ENCODE assay signal across 29 mouse cellular contexts in the genomic region with DNA sequence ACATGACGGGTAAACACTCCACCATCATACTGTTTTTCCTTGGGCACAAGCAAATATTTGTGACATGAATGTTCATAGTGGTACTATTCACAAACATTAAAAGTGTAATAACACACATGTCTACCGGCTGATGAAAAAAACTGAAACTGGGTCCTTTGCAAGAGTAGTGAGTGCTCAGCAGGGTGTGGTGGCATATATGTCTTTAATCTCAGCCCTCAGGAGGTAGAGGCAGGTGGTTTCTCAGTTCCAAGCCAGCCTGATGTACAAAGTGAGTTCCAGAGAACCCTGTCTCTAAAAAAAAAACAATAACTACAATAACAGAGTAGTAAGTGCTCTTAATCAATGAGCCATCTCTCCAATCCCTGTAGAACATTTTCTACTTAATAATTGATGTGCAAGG. TPM values are rescaled to one million over a fixed set of nuclear protein-coding genes. Genes with fewer than 3 reads are reported as not detected.
DNase-seq lines count a peak whose midpoint lies in the region; ATAC-seq and TF ChIP-seq lines count a peak whose summit lies in the region.
"Had no signal": no experiment of that assay in that cellular context is flagged by ENCODE, and none has a peak within 500 bp of the region (broad histone marks: within the 10 kb centered on the region; RNA-seq: fewer than 3 reads in every experiment).

No protein-coding gene starts in this region.

- peak; percentile 62 for ATAC-seq in liver, embryonic 12.5 days
- no peak for ATAC-seq in liver, postnatal 0 days
- ATAC-seq in liver, embryonic 14.5 days (ENCODE audit: insufficient read depth) = peak; percentile 50; the same call in 1 of the 2 replicates
- ATAC-seq in liver, embryonic 11.5 days (replicated peaks; ENCODE audit: low FRiP score) = no peak
- peak; percentile 50; the same call in 1 of the 2 replicates for ATAC-seq in liver, embryonic 15.5 days (ENCODE audit: insufficient read depth)
- ATAC-seq: activated CD4-positive, CD25-positive, alpha-beta regulatory T cell, adult 4 months; CD4-positive, CD25-positive, alpha-beta regulatory T cell, adult 4 months; forebrain, embryonic 14.5 days; forebrain, embryonic 16.5 days; Patski had no signal

- TF ChIP-seq CTCF in liver, postnatal 0 days (IDR thresholded peaks at IDR 0.05; ENCODE audit: low read depth) = no peak
- no peak for TF ChIP-seq CTCF in liver, embryonic 14.5 days (IDR thresholded peaks at IDR 0.05; ENCODE audit: low read depth)

- H3K4me1 ChIP-seq in liver, embryonic 12.5 days = peaks cover 68% of the 10 kb centered on the region
- peaks cover 11% of the 10 kb centered on the region for H3K4me1 ChIP-seq in liver, postnatal 0 days (ENCODE audit: insufficient read depth)
- peaks cover 32 to 40% of the 10 kb centered on the region in 2 experiments for H3K4me1 ChIP-seq in liver, embryonic 14.5 days (replicated peaks; ENCODE audit: control insufficient read depth in 2 of 2, insufficient read depth in 2 of 2, low read length in 1 of 2)
- peaks cover 11% of the 10 kb centered on the region for H3K4me1 ChIP-seq in liver, embryonic 11.5 days (replicated peaks; ENCODE audit: control insufficient read depth, insufficient read depth, low read length)
- peaks cover 58% of the 10 kb centered on the region for H3K4me1 ChIP-seq in liver, embryonic 15.5 days (replicated peaks)
- H3K4me1 ChIP-seq: forebrain, embryonic 10.5 days; forebrain, embryonic 12.5 days had no signal

- H3K4me3 ChIP-seq in liver, embryonic 12.5 days = no peak overlapping the region
- no peak overlapping the region for H3K4me3 ChIP-seq in liver, postnatal 0 days (ENCODE audit: low read depth, low read length)
- H3K4me3 ChIP-seq in liver, embryonic 14.5 days (ENCODE audit: insufficient read depth in 1 of 2, low read depth in 2 of 2, low read length in 2 of 2) = no peak overlapping the region
- no peak overlapping the region for H3K4me3 ChIP-seq in liver, embryonic 11.5 days (ENCODE audit: low read depth, low read length)
- H3K4me3 ChIP-seq in liver, embryonic 15.5 days (replicated peaks) = no peak overlapping the region
- H3K4me3 ChIP-seq: embryonic facial prominence, embryonic 13.5 days; embryonic facial prominence, embryonic 15.5 days; forebrain, embryonic 10.5 days; forebrain, embryonic 12.5 days had no signal

- H3K36me3 ChIP-seq in liver, embryonic 12.5 days = no peaks in the 10 kb centered on the region
- H3K36me3 ChIP-seq in liver, postnatal 0 days (replicated peaks; ENCODE audit: insufficient read depth, low read length) = no peaks in the 10 kb centered on the region
- no peaks in the 10 kb centered on the region for H3K36me3 ChIP-seq in liver, embryonic 14.5 days (replicated peaks; ENCODE audit: control insufficient read depth, insufficient read depth, low read depth)
- H3K36me3 ChIP-seq in liver, embryonic 11.5 days (ENCODE audit: control insufficient read depth, insufficient read depth, low read length) = no peaks in the 10 kb centered on the region
- no peaks in the 10 kb centered on the region for H3K36me3 ChIP-seq in liver, embryonic 15.5 days (replicated peaks)
- H3K36me3 ChIP-seq: embryonic facial prominence, embryonic 13.5 days; embryonic facial prominence, embryonic 15.5 days; forebrain, embryonic 10.5 days; forebrain, embryonic 12.5 days; G1E had no signal

- peak overlapping the region; percentile 69 for H3K27ac ChIP-seq in liver, embryonic 12.5 days
- H3K27ac ChIP-seq in liver, postnatal 0 days (ENCODE audit: low read depth) = no peak overlapping the region
- H3K27ac ChIP-seq in liver, embryonic 14.5 days = peak overlapping the region; percentile 62
- H3K27ac ChIP-seq in liver, embryonic 11.5 days (ENCODE audit: low read depth, low read length) = no peak overlapping the region
- peak overlapping the region; percentile 46 for H3K27ac ChIP-seq in liver, embryonic 15.5 days (replicated peaks)
- H3K27ac ChIP-seq: embryonic facial prominence, embryonic 13.5 days; embryonic facial prominence, embryonic 15.5 days; forebrain, embryonic 10.5 days; forebrain, embryonic 12.5 days had no signal

- no peak for TF ChIP-seq EP300 in liver, postnatal 0 days (IDR thresholded peaks at IDR 0.05; ENCODE audit: low read depth)
- no peak for TF ChIP-seq EP300 in liver, embryonic 14.5 days (IDR thresholded peaks at IDR 0.05; ENCODE audit: low read depth)

- no peak overlapping the region for H3K4me2 ChIP-seq in liver, embryonic 12.5 days
- no peak overlapping the region for H3K4me2 ChIP-seq in liver, postnatal 0 days (ENCODE audit: low read depth, low read length)
- H3K4me2 ChIP-seq in liver, embryonic 14.5 days (ENCODE audit: low read depth) = no peak overlapping the region
- H3K4me2 ChIP-seq in liver, embryonic 11.5 days = no peak overlapping the region
- H3K4me2 ChIP-seq in liver, embryonic 15.5 days = 0 out of 2 replicates have a peak overlapping the region, but pooled peaks have one; percentile 1
- H3K4me2 ChIP-seq: embryonic facial prominence, embryonic 13.5 days; embryonic facial prominence, embryonic 15.5 days; forebrain, embryonic 12.5 days had no signal

- no peaks in the 10 kb centered on the region for H3K27me3 ChIP-seq in liver, embryonic 12.5 days (replicated peaks)
- H3K27me3 ChIP-seq in liver, postnatal 0 days (ENCODE audit: insufficient read depth, low read length) = no peaks in the 10 kb centered on the region
- H3K27me3 ChIP-seq in liver, embryonic 14.5 days (ENCODE audit: control insufficient read depth, insufficient read depth, low read length) = no peaks in the 10 kb centered on the region
- no peaks in the 10 kb centered on the region for H3K27me3 ChIP-seq in liver, embryonic 11.5 days (replicated peaks; ENCODE audit: control insufficient read depth, insufficient read depth, low read length)
- H3K27me3 ChIP-seq in liver, embryonic 15.5 days = no peaks in the 10 kb centered on the region
- H3K27me3 ChIP-seq: CH12.LX; embryonic facial prominence, embryonic 13.5 days; embryonic facial prominence, embryonic 15.5 days had no signal

- H3K9ac ChIP-seq in liver, embryonic 12.5 days = no peak overlapping the region
- no peak overlapping the region for H3K9ac ChIP-seq in liver, postnatal 0 days (replicated peaks)
- peak overlapping the region; percentile 18; the same call in 1 of the 2 replicates for H3K9ac ChIP-seq in liver, embryonic 14.5 days (replicated peaks)
- no peak overlapping the region for H3K9ac ChIP-seq in liver, embryonic 11.5 days (ENCODE audit: low read depth, low read length)
- no peak overlapping the region for H3K9ac ChIP-seq in liver, embryonic 15.5 days
- H3K9ac ChIP-seq: embryonic facial prominence, embryonic 13.5 days; embryonic facial prominence, embryonic 15.5 days; forebrain, embryonic 12.5 days had no signal

- no peaks in the 10 kb centered on the region for H3K9me3 ChIP-seq in liver, embryonic 12.5 days (replicated peaks)
- H3K9me3 ChIP-seq in liver, postnatal 0 days (ENCODE audit: low read length) = no peaks in the 10 kb centered on the region
- H3K9me3 ChIP-seq in liver, embryonic 14.5 days (ENCODE audit: control insufficient read depth, low read length) = no peaks in the 10 kb centered on the region
- H3K9me3 ChIP-seq in liver, embryonic 11.5 days (ENCODE audit: control insufficient read depth, low read length) = no peaks in the 10 kb centered on the region
- no peaks in the 10 kb centered on the region for H3K9me3 ChIP-seq in liver, embryonic 15.5 days (replicated peaks)
- H3K9me3 ChIP-seq: embryonic facial prominence, embryonic 13.5 days; embryonic facial prominence, embryonic 15.5 days; forebrain, embryonic 10.5 days; forebrain, embryonic 12.5 days; G1E had no signal

- WGBS in liver, embryonic 12.5 days (ENCODE audit: insufficient replicate concordance) = 66% methylated on average over 2 of the region's 2 CpGs
- 74% methylated on average over 2 of the region's 2 CpGs for WGBS in liver, postnatal 0 days (ENCODE audit: insufficient replicate concordance)
- 65% methylated on average over 2 of the region's 2 CpGs for WGBS in liver, embryonic 14.5 days (ENCODE audit: insufficient replicate concordance)
- 77% methylated on average over 2 of the region's 2 CpGs for WGBS in liver, embryonic 11.5 days
- WGBS in liver, embryonic 15.5 days (ENCODE audit: insufficient replicate concordance) = 43% methylated on average over 2 of the region's 2 CpGs

- DNase-seq in liver, postnatal 0 days = no peak
- DNase-seq in liver, embryonic 14.5 days (ENCODE audit: low read depth in 3 of 3, low spot score in 3 of 3) = no peak
- DNase-seq in liver, embryonic 11.5 days (ENCODE audit: low spot score) = no peak
- no peak for DNase-seq in urinary bladder, postnatal 4 days (ENCODE audit: low spot score in 2 of 2)
- DNase-seq in cerebellum, adult 18-20 months = no peak
- DNase-seq: adrenal gland, adult 8-10 months; adrenal gland, postnatal 14 days; adrenal gland, postnatal 36 days; B cell, adult 2 months; cerebellum, adult 11-12 months; cerebellum, adult 8-10 months; cerebellum, adult 9-11 months; cerebellum, postnatal 14 days; cerebellum, postnatal 36 days; embryo, embryonic 11 days had no signal

RNA-seq across cellular contexts. Expression of gene Nfe2, which starts 6.6 kb away (rescaled TPM):
- polyA plus RNA-seq in liver, embryonic 12.5 days (2016; fragmentation: Nextera tagmentation; extraction: Ambion mirVana) = 168 TPM in 2 replicates
- polyA plus RNA-seq in liver, postnatal 0 days (2015; fragmentation: Nextera tagmentation; extraction: Ambion mirVana) = 85.8 and 89.1 TPM in 2 replicates
- polyA plus RNA-seq in liver, embryonic 14.5 days (2012; rRNA removed) = 178 and 222 TPM in 2 replicates
- polyA plus RNA-seq in liver, embryonic 14.5 days (2014; fragmentation: Nextera tagmentation; extraction: Ambion mirVana) = 175 and 184 TPM in 2 replicates
- 94.1 and 108 TPM in 2 replicates for polyA plus RNA-seq in liver, embryonic 11.5 days (2014; fragmentation: Nextera tagmentation; extraction: Ambion mirVana)
- 207 and 217 TPM in 2 replicates for polyA plus RNA-seq in liver, embryonic 15.5 days (2015; fragmentation: Nextera tagmentation; extraction: Ambion mirVana)
- polyA plus RNA-seq: Patski had no signal

RNA-seq across cellular contexts. Expression of gene Copz1, which starts 7.7 kb away (rescaled TPM):
- polyA plus RNA-seq in liver, embryonic 12.5 days (2016; fragmentation: Nextera tagmentation; extraction: Ambion mirVana) = 246 and 250 TPM in 2 replicates
- 110 and 121 TPM in 2 replicates for polyA plus RNA-seq in liver, postnatal 0 days (2015; fragmentation: Nextera tagmentation; extraction: Ambion mirVana)
- polyA plus RNA-seq in liver, embryonic 14.5 days (2012; rRNA removed) = 118 and 133 TPM in 2 replicates
- 205 and 219 TPM in 2 replicates for polyA plus RNA-seq in liver, embryonic 14.5 days (2014; fragmentation: Nextera tagmentation; extraction: Ambion mirVana)
- polyA plus RNA-seq in liver, embryonic 11.5 days (2014; fragmentation: Nextera tagmentation; extraction: Ambion mirVana) = 298 and 328 TPM in 2 replicates
- polyA plus RNA-seq in liver, embryonic 15.5 days (2015; fragmentation: Nextera tagmentation; extraction: Ambion mirVana) = 196 and 203 TPM in 2 replicates

RNA-seq across cellular contexts. Expression of gene Hnrnpa1, which starts 24.6 kb away (rescaled TPM):
- 584 and 591 TPM in 2 replicates for polyA plus RNA-seq in liver, embryonic 12.5 days (2016; fragmentation: Nextera tagmentation; extraction: Ambion mirVana)
- 126 and 151 TPM in 2 replicates for polyA plus RNA-seq in liver, postnatal 0 days (2015; fragmentation: Nextera tagmentation; extraction: Ambion mirVana)
- 329 and 510 TPM in 2 replicates for polyA plus RNA-seq in liver, embryonic 14.5 days (2012; rRNA removed)
- 240 and 270 TPM in 2 replicates for polyA plus RNA-seq in liver, embryonic 14.5 days (2014; fragmentation: Nextera tagmentation; extraction: Ambion mirVana)
- polyA plus RNA-seq in liver, embryonic 11.5 days (2014; fragmentation: Nextera tagmentation; extraction: Ambion mirVana) = 917 and 938 TPM in 2 replicates
- polyA plus RNA-seq in liver, embryonic 15.5 days (2015; fragmentation: Nextera tagmentation; extraction: Ambion mirVana) = 193 and 220 TPM in 2 replicates

RNA-seq across cellular contexts. Expression of gene Cbx5, which starts 25.2 kb away (rescaled TPM):
- polyA plus RNA-seq in liver, embryonic 12.5 days (2016; fragmentation: Nextera tagmentation; extraction: Ambion mirVana) = 84.2 and 84.5 TPM in 2 replicates
- 19.0 and 23.3 TPM in 2 replicates for polyA plus RNA-seq in liver, postnatal 0 days (2015; fragmentation: Nextera tagmentation; extraction: Ambion mirVana)
- 27.8 and 32.4 TPM in 2 replicates for polyA plus RNA-seq in liver, embryonic 14.5 days (2012; rRNA removed)
- polyA plus RNA-seq in liver, embryonic 14.5 days (2014; fragmentation: Nextera tagmentation; extraction: Ambion mirVana) = 54.4 and 57.1 TPM in 2 replicates
- polyA plus RNA-seq in liver, embryonic 11.5 days (2014; fragmentation: Nextera tagmentation; extraction: Ambion mirVana) = 116 and 126 TPM in 2 replicates
- polyA plus RNA-seq in liver, embryonic 15.5 days (2015; fragmentation: Nextera tagmentation; extraction: Ambion mirVana) = 44.5 and 49.2 TPM in 2 replicates

RNA-seq across cellular contexts. Expression of gene Gpr84, which starts 45.6 kb away (rescaled TPM):
- polyA plus RNA-seq in liver, embryonic 12.5 days (2016; fragmentation: Nextera tagmentation; extraction: Ambion mirVana) = 0.75 and 0.78 TPM in 2 replicates
- polyA plus RNA-seq in liver, postnatal 0 days (2015; fragmentation: Nextera tagmentation; extraction: Ambion mirVana) = 1.1 and 1.8 TPM in 2 replicates
- polyA plus RNA-seq in liver, embryonic 14.5 days (2012; rRNA removed) = 0.17 and 0.20 TPM in 2 replicates
- polyA plus RNA-seq in liver, embryonic 14.5 days (2014; fragmentation: Nextera tagmentation; extraction: Ambion mirVana) = 0.18 and 0.32 TPM in 2 replicates
- polyA plus RNA-seq in liver, embryonic 11.5 days (2014; fragmentation: Nextera tagmentation; extraction: Ambion mirVana) = 0.49 and 0.78 TPM in 2 replicates
- polyA plus RNA-seq in liver, embryonic 15.5 days (2015; fragmentation: Nextera tagmentation; extraction: Ambion mirVana) = 0.86 and 1.0 TPM in 2 replicates
- polyA plus RNA-seq: activated CD4-positive, CD25-positive, alpha-beta regulatory T cell, adult 4 months; CD4-positive, CD25-positive, alpha-beta regulatory T cell, adult 4 months; embryonic facial prominence, embryonic 11.5 days; G1E; Patski had no signal

Comparison
In these comparisons a context has a peak if more than half of its experiments do, and no peak if none do; other contexts are left out.
1. ATAC-seq: peak in liver, embryonic 12.5 days (single experiment), liver, embryonic 14.5 days (single experiment) and liver, embryonic 15.5 days (single experiment); none in liver, postnatal 0 days (single experiment) and liver, embryonic 11.5 days (single experiment).
2. H3K27ac ChIP-seq: peak in liver, embryonic 12.5 days (single experiment), liver, embryonic 14.5 days (single experiment) and liver, embryonic 15.5 days (single experiment); none in liver, postnatal 0 days (single experiment) and liver, embryonic 11.5 days (single experiment).